Mouse (Mus musculus) C2C12 (cell line): ENCODE results near the gene Zfp804a. TPM values are rescaled to one million over a fixed set of nuclear protein-coding genes. Genes with fewer than 3 reads are reported as not detected.

ENCODE experiments used
- H3K27me3 ChIP-seq: one replicate; pipeline ENCODE4 v1.6.1; 2011; ENCODE audit not compliant: control insufficient read depth, insufficient read depth, insufficient read length
- H3K36me3 ChIP-seq: one replicate; pipeline ENCODE4 v1.6.1; 2011; ENCODE audit not compliant: control insufficient read depth, insufficient read depth
- H3K4me3 ChIP-seq: one replicate; pipeline ENCODE4 v1.5.1; 2011; ENCODE audit warnings: mild to moderate bottlenecking, control low read depth; ENCODE audit not compliant: poor library complexity, insufficient read depth, severe bottlenecking
- H3K79me2 ChIP-seq: one replicate; pipeline ENCODE4 v1.6.1; 2011; ENCODE audit not compliant: control insufficient read depth, insufficient read depth
- H3K79me3 ChIP-seq: one replicate; pipeline ENCODE4 v1.6.1; 2011; ENCODE audit warnings: low read depth, control low read depth
- H3ac ChIP-seq: one replicate; pipeline ENCODE3; 2011; ENCODE audit warnings: low read depth; ENCODE audit not compliant: control insufficient read depth, insufficient read length
- CEBPB ChIP-seq: IDR thresholded peaks from one replicate; pipeline ENCODE4 v1.6.1; 2011; ENCODE audit warnings: low read depth, mild to moderate bottlenecking, control low read depth, moderate library complexity
- CTCF ChIP-seq: IDR thresholded peaks from one replicate; pipeline ENCODE4 v1.5.1; 2011; ENCODE audit not compliant: control insufficient read depth, insufficient read depth, insufficient read length
- FOSL1 ChIP-seq: IDR thresholded peaks from one replicate; pipeline ENCODE4 v1.8.0; 2011; ENCODE audit warnings: mild to moderate bottlenecking, low read length; ENCODE audit not compliant: poor library complexity, insufficient read depth, severe bottlenecking
- MAX ChIP-seq: IDR thresholded peaks from one replicate; pipeline ENCODE4 v1.6.1; 2011; ENCODE audit warnings: mild to moderate bottlenecking, control low read depth
- MYOD1 ChIP-seq: IDR thresholded peaks from one replicate; pipeline ENCODE4 v1.6.1; 2011; ENCODE audit warnings: low read depth; ENCODE audit not compliant: control insufficient read depth, insufficient read length
- MYOG ChIP-seq: IDR thresholded peaks from one replicate; pipeline ENCODE4 v1.6.1; 2011; ENCODE audit not compliant: control insufficient read depth, insufficient read length; ENCODE audit errors: extremely low read depth
- USF1 ChIP-seq: IDR thresholded peaks from one replicate; pipeline ENCODE4 v1.6.1; 2011; ENCODE audit warnings: low read depth, mild to moderate bottlenecking, control low read depth, moderate library complexity
- polyA plus RNA-seq: library from polyadenylated mRNA; unstranded; fragments of >200 nt; fragmentation: generic; extraction: Trizol; gene quantifications from one replicate; pipeline ENCODE4 v1.2.1, GENCODE M21; 2012; ENCODE audit warnings: missing spikeins

Gene Zfp804a
- polyA plus RNA-seq, 1 experiment: 0.01 TPM

- no peak overlapping the region for H3K4me3 ChIP-seq
- H3K79me3 ChIP-seq: no peaks in the 10 kb centered on the region
- no peaks in the 10 kb centered on the region for H3K36me3 ChIP-seq
- no peaks in the 10 kb centered on the region for H3K27me3 ChIP-seq
- TF ChIP-seq MYOD1 (no peak), CTCF (no peak), MAX (no peak), USF1 (no peak), CEBPB (no peak), MYOG (no peak), FOSL1 (no peak)
- H3ac ChIP-seq: no peak overlapping the region
- no peaks in the 10 kb centered on the region for H3K79me2 ChIP-seq
Observed at GRCm38 (mm10) chr2:82067912-82068311, 14.9 kb downstream of the Zfp804a start.

GRCm38 (mm10) chr2:82069172-82069571 lies 16.1 kb downstream of the Zfp804a start:
- no peaks in the 10 kb centered on the region for H3K79me2 ChIP-seq
- H3K27me3 ChIP-seq: no peaks in the 10 kb centered on the region
- H3K36me3 ChIP-seq: no peaks in the 10 kb centered on the region
- H3ac ChIP-seq: no peak overlapping the region
- TF ChIP-seq FOSL1 (no peak), MYOG (no peak), USF1 (no peak), MYOD1 (no peak), CEBPB (no peak), CTCF (no peak), MAX (no peak)
- no peak overlapping the region for H3K4me3 ChIP-seq
- H3K79me3 ChIP-seq: no peaks in the 10 kb centered on the region

- no peaks in the 10 kb centered on the region for H3K79me3 ChIP-seq
- TF ChIP-seq CEBPB: no peak
- TF ChIP-seq FOSL1: no peak
- TF ChIP-seq MYOG: no peak
- TF ChIP-seq CTCF: no peak
- no peak for TF ChIP-seq USF1
- TF ChIP-seq MAX: no peak
- no peak for TF ChIP-seq MYOD1
- H3K4me3 ChIP-seq: no peak overlapping the region
Observed at GRCm38 (mm10) chr2:82076883-82077282, 23.9 kb downstream of the Zfp804a start.

DNA sequence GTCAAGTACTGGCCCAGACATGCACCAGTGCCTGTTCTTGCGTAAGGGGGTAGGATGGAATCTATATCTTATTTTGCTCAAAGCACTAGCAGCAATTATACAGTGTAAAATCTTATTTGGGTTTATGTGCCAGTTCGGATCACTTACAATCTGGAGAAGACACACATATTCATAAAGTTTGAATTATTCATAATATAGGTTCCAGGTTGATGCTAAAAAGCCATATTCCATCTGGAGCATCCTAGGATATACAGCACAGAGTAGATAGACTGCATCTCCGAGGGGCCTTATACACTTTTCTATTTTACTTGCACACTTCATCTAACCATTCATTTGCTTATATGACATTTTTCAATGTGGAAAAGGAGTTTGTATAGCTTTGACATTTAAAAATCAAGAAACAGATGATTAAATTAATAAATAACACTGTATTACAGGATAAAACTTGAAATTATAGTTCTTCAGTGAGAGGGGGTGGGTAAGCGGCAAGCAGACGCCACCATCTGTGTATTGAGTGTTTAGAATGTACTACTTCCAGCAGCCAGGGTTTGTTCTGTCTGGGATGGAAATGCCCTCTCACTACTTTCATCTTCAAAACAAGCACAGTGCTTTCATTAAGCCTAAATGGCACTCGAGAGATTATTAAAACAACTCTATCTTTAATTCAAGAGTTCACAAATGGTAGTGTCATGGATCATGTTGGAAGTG lies 25.4 kb downstream of the Zfp804a start:
- Histone ChIP-seq H3K4me3 (no peak overlapping the region), H3K27me3 (no peaks in the 10 kb centered on the region), H3K36me3 (no peaks in the 10 kb centered on the region), H3K79me2 (no peaks in the 10 kb centered on the region), H3ac (no peak overlapping the region), H3K79me3 (no peaks in the 10 kb centered on the region)
- no peak for TF ChIP-seq MAX
- TF ChIP-seq CTCF: no peak
- no peak for TF ChIP-seq FOSL1
- TF ChIP-seq CEBPB: no peak
- no peak for TF ChIP-seq MYOG
- no peak for TF ChIP-seq MYOD1
- no peak for TF ChIP-seq USF1

More at GRCm38 (mm10) chr2:82076883-82077282, 23.9 kb downstream of the Zfp804a start:
- Histone ChIP-seq H3K27me3 (no peaks in the 10 kb centered on the region), H3K79me2 (no peaks in the 10 kb centered on the region), H3K36me3 (no peaks in the 10 kb centered on the region), H3ac (no peak overlapping the region)

GRCm38 (mm10) chr2:82080678-82081077 lies 27.7 kb downstream of the Zfp804a start:
- TF ChIP-seq MYOG (no peak), CTCF (no peak), CEBPB (no peak), MYOD1 (no peak), FOSL1 (no peak), USF1 (no peak)
- Histone ChIP-seq H3K79me3 (no peaks in the 10 kb centered on the region), H3K27me3 (no peaks in the 10 kb centered on the region), H3K4me3 (no peak overlapping the region), H3K79me2 (no peaks in the 10 kb centered on the region), H3K36me3 (no peaks in the 10 kb centered on the region), H3ac (no peak overlapping the region)

DNA sequence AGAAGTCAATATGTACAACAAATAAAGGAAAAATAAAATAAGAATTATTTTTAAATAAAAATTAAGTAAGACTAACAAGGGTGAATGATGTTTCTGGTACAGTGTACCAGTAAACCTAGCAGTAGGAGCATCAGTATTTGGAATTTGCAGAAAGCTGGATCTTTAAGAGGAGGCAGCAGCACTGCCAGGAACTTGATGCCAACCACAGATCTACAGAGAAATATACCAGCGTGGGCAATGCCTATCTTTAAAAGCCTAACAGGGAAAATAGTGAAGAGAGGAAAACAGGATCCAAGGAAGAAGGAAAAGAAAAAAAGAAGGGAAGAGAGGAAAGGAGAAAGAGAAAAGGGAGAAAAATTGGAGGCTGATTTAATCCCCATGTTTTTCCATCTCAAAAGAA lies 60.1 kb downstream of the Zfp804a start:
- Histone ChIP-seq H3ac (no peak overlapping the region), H3K79me2 (no peaks in the 10 kb centered on the region), H3K79me3 (no peaks in the 10 kb centered on the region), H3K36me3 (no peaks in the 10 kb centered on the region), H3K4me3 (no peak overlapping the region), H3K27me3 (no peaks in the 10 kb centered on the region)
- TF ChIP-seq MAX (no peak), FOSL1 (no peak), MYOD1 (no peak), USF1 (no peak), CEBPB (no peak), MYOG (no peak), CTCF (no peak)
